Comparison of ENCODE assay signal across 13 mouse cellular contexts in genomic region chr5:135931526-135931925, GRCm38 (mm10). TPM values are rescaled to one million over a fixed set of nuclear protein-coding genes. Genes with fewer than 3 reads are reported as not detected.
DNase-seq lines count a peak whose midpoint lies in the region; ATAC-seq and TF ChIP-seq lines count a peak whose summit lies in the region.
"Had no signal": no experiment of that assay in that cellular context is flagged by ENCODE, and none has a peak within 500 bp of the region (broad histone marks: within the 10 kb centered on the region; RNA-seq: fewer than 3 reads in every experiment).

No protein-coding gene starts in this region.

- no peak for ATAC-seq in heart, embryonic 11.5 days (replicated peaks; ENCODE audit: insufficient number of reproducible peaks, low FRiP score, low TSS enrichment)
- no peak for ATAC-seq in lung, embryonic 15.5 days (ENCODE audit: borderline replicate concordance, extremely low read depth, low FRiP score, low TSS enrichment)
- ATAC-seq in forebrain, embryonic 16.5 days = no peak
- no peak for ATAC-seq in cerebellum, adult (ENCODE audit: insufficient number of reproducible peaks, low FRiP score, low TSS enrichment)
- ATAC-seq: activated CD4-positive, CD25-positive, alpha-beta regulatory T cell, adult 4 months; CD4-positive, CD25-positive, alpha-beta regulatory T cell, adult 4 months had no signal

- 0 out of 2 replicates have a peak overlapping the region, but pooled peaks have one; percentile 12 for H3K9ac ChIP-seq in heart, embryonic 11.5 days (ENCODE audit: low read depth, low read length)
- H3K9ac ChIP-seq in lung, embryonic 15.5 days = peak overlapping the region; percentile 13
- H3K9ac ChIP-seq in forebrain, embryonic 16.5 days (replicated peaks; ENCODE audit: low read depth, low read length) = no peak overlapping the region

- peaks cover 8% of the 10 kb centered on the region; the same call in 1 of the 2 replicates for H3K4me1 ChIP-seq in heart, embryonic 11.5 days (ENCODE audit: control insufficient read depth, insufficient read depth, low read length)
- peaks cover 28% of the 10 kb centered on the region for H3K4me1 ChIP-seq in lung, embryonic 15.5 days
- peaks cover 50% of the 10 kb centered on the region for H3K4me1 ChIP-seq in forebrain, embryonic 16.5 days (replicated peaks; ENCODE audit: control insufficient read depth, insufficient read depth, low read length)
- peaks cover 16% of the 10 kb centered on the region for H3K4me1 ChIP-seq in olfactory bulb, adult 2 months (ENCODE audit: control insufficient read depth, insufficient read depth, low read length)

- H3K36me3 ChIP-seq in heart, embryonic 11.5 days (ENCODE audit: control insufficient read depth, insufficient read depth, low read length) = peaks cover 24% of the 10 kb centered on the region
- peaks cover 41% of the 10 kb centered on the region for H3K36me3 ChIP-seq in lung, embryonic 15.5 days
- peaks cover 6% of the 10 kb centered on the region for H3K36me3 ChIP-seq in forebrain, embryonic 16.5 days (ENCODE audit: control insufficient read depth, insufficient read depth)

- no peak overlapping the region for H3K4me3 ChIP-seq in heart, embryonic 11.5 days (ENCODE audit: low read depth, low read length)
- no peak overlapping the region for H3K4me3 ChIP-seq in lung, embryonic 15.5 days
- H3K4me3 ChIP-seq in forebrain, embryonic 16.5 days (replicated peaks; ENCODE audit: low read length) = peak overlapping the region; percentile 12
- peak overlapping the region; percentile 30 for H3K4me3 ChIP-seq in olfactory bulb, adult 2 months (ENCODE audit: insufficient read depth, low read depth, low read length)

- intact Hi-C loops in heart, postnatal 10 days (cut with DNase I) = no loop called here

- TF ChIP-seq POLR2A in olfactory bulb, adult 2 months (IDR thresholded peaks at IDR 0.05; ENCODE audit: insufficient read depth, low read depth, low read length) = no peak

- H3K27me3 ChIP-seq in heart, embryonic 11.5 days (ENCODE audit: control insufficient read depth, insufficient read depth, low read length) = no peaks in the 10 kb centered on the region
- no peaks in the 10 kb centered on the region for H3K27me3 ChIP-seq in lung, embryonic 15.5 days
- H3K27me3 ChIP-seq in forebrain, embryonic 16.5 days (replicated peaks; ENCODE audit: control insufficient read depth, insufficient read depth, low read length) = no peaks in the 10 kb centered on the region

- H3K4me2 ChIP-seq in heart, embryonic 11.5 days = no peak overlapping the region
- H3K4me2 ChIP-seq in lung, embryonic 15.5 days = no peak overlapping the region
- H3K4me2 ChIP-seq in forebrain, embryonic 16.5 days (ENCODE audit: low read length) = peak overlapping the region; percentile 47

- no peak for TF ChIP-seq CTCF in olfactory bulb, adult 2 months (IDR thresholded peaks at IDR 0.05; ENCODE audit: insufficient read depth, low read depth, low read length)

- no peaks in the 10 kb centered on the region for H3K9me3 ChIP-seq in heart, embryonic 11.5 days (replicated peaks; ENCODE audit: control insufficient read depth, low read length)
- H3K9me3 ChIP-seq in lung, embryonic 15.5 days = no peaks in the 10 kb centered on the region
- no peaks in the 10 kb centered on the region for H3K9me3 ChIP-seq in forebrain, embryonic 16.5 days (ENCODE audit: control insufficient read depth, low read length)

- 84% methylated on average over 9 of the region's 9 CpGs for WGBS in heart, embryonic 11.5 days (ENCODE audit: insufficient replicate concordance)
- WGBS in lung, embryonic 15.5 days = 87% methylated on average over 9 of the region's 9 CpGs
- WGBS in forebrain, embryonic 16.5 days = 88% methylated on average over 9 of the region's 9 CpGs
- 47% methylated on average over 9 of the region's 9 CpGs for WGBS in olfactory bulb, adult 2 months

- H3K27ac ChIP-seq in heart, embryonic 11.5 days (ENCODE audit: low read depth, low read length) = no peak overlapping the region
- H3K27ac ChIP-seq in lung, embryonic 15.5 days = no peak overlapping the region
- H3K27ac ChIP-seq in forebrain, embryonic 16.5 days (ENCODE audit: low read length) = no peak overlapping the region
- no peak overlapping the region for H3K27ac ChIP-seq in olfactory bulb, adult 2 months (ENCODE audit: insufficient read depth, low read depth, low read length)

- DNase-seq in heart, postnatal 10 days = no peak
- DNase-seq in lung, postnatal 14 days = no peak
- DNase-seq in spleen, adult 18-20 months = no peak
- DNase-seq: cerebellum, adult 9-10 months; heart, postnatal 14 days had no signal

RNA-seq across cellular contexts. Expression of gene Ywhag, which starts 2.9 kb away (rescaled TPM):
- polyA plus RNA-seq in heart, embryonic 11.5 days (2014; fragmentation: Nextera tagmentation; extraction: Ambion mirVana) = 103 and 108 TPM in 2 replicates
- total RNA-seq in heart, postnatal 10 days (2021) = 100 to 1,000 TPM; 321 to 334 TPM
- polyA plus RNA-seq in lung, embryonic 15.5 days (2015; fragmentation: Nextera tagmentation; extraction: Ambion mirVana) = 144 and 156 TPM in 2 replicates
- 870 and 902 TPM in 2 replicates for polyA plus RNA-seq in forebrain, embryonic 16.5 days (2015; fragmentation: Nextera tagmentation; extraction: Ambion mirVana)
- 235 and 282 TPM in 2 replicates for polyA plus RNA-seq in olfactory bulb, adult 2 months (2012; ENCODE audit: insufficient read depth, insufficient read length, low replicate concordance, missing spikeins)

RNA-seq across cellular contexts. Expression of gene Ssc4d, which starts 42.8 kb away (rescaled TPM):
- 0.93 and 2.3 TPM in 2 replicates for polyA plus RNA-seq in heart, embryonic 11.5 days (2014; fragmentation: Nextera tagmentation; extraction: Ambion mirVana)
- 1 to 10 TPM in 1 of 2 experiments, under 1 TPM in 1; 0.43 to 1.4 TPM for total RNA-seq in heart, postnatal 10 days (2021)
- polyA plus RNA-seq in lung, embryonic 15.5 days (2015; fragmentation: Nextera tagmentation; extraction: Ambion mirVana) = 3.2 and 3.5 TPM in 2 replicates
- polyA plus RNA-seq in forebrain, embryonic 16.5 days (2015; fragmentation: Nextera tagmentation; extraction: Ambion mirVana) = 0.71 and 1.0 TPM in 2 replicates
- polyA plus RNA-seq in olfactory bulb, adult 2 months (2012; ENCODE audit: insufficient read depth, insufficient read length, low replicate concordance, missing spikeins) = not detected in 2 replicates

RNA-seq across cellular contexts. Expression of gene Hspb1, which starts 43.8 kb away (rescaled TPM):
- 815 and 827 TPM in 2 replicates for polyA plus RNA-seq in heart, embryonic 11.5 days (2014; fragmentation: Nextera tagmentation; extraction: Ambion mirVana)
- 100 to 1,000 TPM; 304 to 329 TPM for total RNA-seq in heart, postnatal 10 days (2021)
- polyA plus RNA-seq in lung, embryonic 15.5 days (2015; fragmentation: Nextera tagmentation; extraction: Ambion mirVana) = 114 and 129 TPM in 2 replicates
- polyA plus RNA-seq in forebrain, embryonic 16.5 days (2015; fragmentation: Nextera tagmentation; extraction: Ambion mirVana) = 7.3 and 9.6 TPM in 2 replicates
- polyA plus RNA-seq in olfactory bulb, adult 2 months (2012; ENCODE audit: insufficient read depth, insufficient read length, low replicate concordance, missing spikeins) = not detected in 2 replicates
- polyA plus RNA-seq: activated CD4-positive, CD25-positive, alpha-beta regulatory T cell, adult 4 months had no signal

RNA-seq across cellular contexts. Expression of gene Zp3, which starts 48.4 kb away (rescaled TPM):
- 0.16 TPM in 1 of 2 replicates, not detected in the other for polyA plus RNA-seq in heart, embryonic 11.5 days (2014; fragmentation: Nextera tagmentation; extraction: Ambion mirVana)
- total RNA-seq in heart, postnatal 10 days (2021) = not detected
- not detected in 2 replicates for polyA plus RNA-seq in lung, embryonic 15.5 days (2015; fragmentation: Nextera tagmentation; extraction: Ambion mirVana)
- 0.19 TPM in 1 of 2 replicates, not detected in the other for polyA plus RNA-seq in forebrain, embryonic 16.5 days (2015; fragmentation: Nextera tagmentation; extraction: Ambion mirVana)
- not detected in 2 replicates for polyA plus RNA-seq in olfactory bulb, adult 2 months (2012; ENCODE audit: insufficient read depth, insufficient read length, low replicate concordance, missing spikeins)
- total RNA-seq: heart, postnatal 14 days; layer of hippocampus, adult 8-10 months had no signal
- polyA plus RNA-seq: activated CD4-positive, CD25-positive, alpha-beta regulatory T cell, adult 4 months; CD4-positive, CD25-positive, alpha-beta regulatory T cell, adult 4 months had no signal

Comparison
In these comparisons a context has a peak if more than half of its experiments do, and no peak if none do; other contexts are left out.
1. H3K4me3 ChIP-seq: peak in forebrain, embryonic 16.5 days (single experiment) and olfactory bulb, adult 2 months (single experiment); none in heart, embryonic 11.5 days (single experiment) and lung, embryonic 15.5 days (single experiment).
2. RNA of gene Hspb1, which starts 43.8 kb away (polyA plus RNA-seq): 815 to 827 TPM in heart, embryonic 11.5 days and 114 to 129 TPM in lung, embryonic 15.5 days; 7.3 to 9.6 TPM in forebrain, embryonic 16.5 days and not detected in olfactory bulb, adult 2 months; every median in the first group is over 10 times any median in the second.